Mouse (Mus musculus) heart, embryonic 14.5 days (tissue): ENCODE measurements around the gene Lipa. TPM values are rescaled to one million over a fixed set of nuclear protein-coding genes. Genes with fewer than 3 reads are reported as not detected.

Source experiments
- ATAC-seq: fragments of 200-750 bp; cut with Nextera tagmentation; 2 replicates; pipeline ENCODE4 v1.8.0; 2017; ENCODE audit warnings: low read depth, moderate TSS enrichment; ENCODE audit not compliant: insufficient number of reproducible peaks, insufficient read depth, low FRiP score
- H3K27ac ChIP-seq, 2 experiments: fragments of 200-500 bp in 1 of 2; fragments of 300-500 bp in 1 of 2; sonication (generic) in 1 of 2; replicated peaks in 1 of 2; 2 replicates each; pipeline ENCODE4 v1.5.1; 2012 to 2014; ENCODE audit warnings: low read depth in 2 of 2, low read length in 2 of 2, control low read depth in 1 of 2, mild to moderate bottlenecking in 1 of 2, mixed read lengths in 1 of 2; ENCODE audit not compliant: control insufficient read depth in 1 of 2, insufficient read depth in 1 of 2
- H3K27me3 ChIP-seq: fragments of 300-500 bp; sonication (generic); 2 replicates; pipeline ENCODE4 v1.6.1; 2014; ENCODE audit warnings: mild to moderate bottlenecking, low read length, control low read depth; ENCODE audit not compliant: control insufficient read depth, insufficient read depth
- H3K36me3 ChIP-seq: fragments of 300-500 bp; sonication (generic); 2 replicates; pipeline ENCODE4 v1.6.1; 2014; ENCODE audit warnings: mild to moderate bottlenecking, control low read depth, low read length, mixed read lengths; ENCODE audit not compliant: control insufficient read depth, insufficient read depth
- H3K4me1 ChIP-seq, 2 experiments: fragments of 200-500 bp in 1 of 2; fragments of 300-500 bp in 1 of 2; sonication (generic) in 1 of 2; 2 replicates each; pipeline ENCODE4 v1.6.1; 2012 to 2014; ENCODE audit warnings: low read length in 2 of 2, control low read depth in 1 of 2, mixed read lengths in 1 of 2; ENCODE audit not compliant: control insufficient read depth in 2 of 2, insufficient read depth in 2 of 2
- H3K4me2 ChIP-seq: fragments of 300-500 bp; sonication (generic); 2 replicates; pipeline ENCODE4 v1.6.1; 2014; ENCODE audit warnings: mild to moderate bottlenecking, low read length
- H3K4me3 ChIP-seq, 2 experiments: fragments of 200-500 bp in 1 of 2; fragments of 300-500 bp in 1 of 2; sonication (generic) in 1 of 2; 2 replicates each; pipeline ENCODE4 v1.5.1; 2012 to 2014; ENCODE audit warnings: low read length in 2 of 2, mild to moderate bottlenecking in 2 of 2, control low read depth in 1 of 2, low read depth in 1 of 2, moderate library complexity in 1 of 2; ENCODE audit not compliant: control insufficient read depth in 1 of 2, insufficient read depth in 1 of 2
- H3K9ac ChIP-seq: fragments of 300-500 bp; sonication (generic); 2 replicates; pipeline ENCODE4 v1.6.1; 2014; ENCODE audit warnings: mild to moderate bottlenecking, low read length
- H3K9me3 ChIP-seq: fragments of 300-500 bp; sonication (generic); 2 replicates; pipeline ENCODE4 v1.6.1; 2016; ENCODE audit warnings: low read length, control low read depth; ENCODE audit not compliant: control insufficient read depth
- WGBS: fragments of 180-500 bp; shearing (Covaris S2); extraction: QIAGEN DNeasy Blood & Tissue Kit; methylation state at CpG from one replicate; pipeline ENCODE4 v1.1.7; 2014; 5-methylcytosine and 5-hydroxymethylcytosine counted together
- polyA plus RNA-seq: library from polyadenylated mRNA; unstranded; fragments of >200 nt; fragmentation: Nextera tagmentation; extraction: Ambion mirVana; gene quantifications from 2 replicates; pipeline ENCODE4 v1.2.1, GENCODE M21; 2014

Lipa gene
- polyA plus RNA-seq, 1 experiment from 2014 or later = 37.9 TPM

GRCm38 (mm10) chr19:34556621-34557020 lies 29.3 kb upstream of the Lipa start:
- no peak overlapping the region for H3K4me2 ChIP-seq
- 62% methylated on average over 3 of the region's 3 CpGs for WGBS
- no peaks in the 10 kb centered on the region for H3K36me3 ChIP-seq
- H3K4me3 ChIP-seq = no peak overlapping the region
- H3K9me3 ChIP-seq = 0 out of 2 replicates have a peak, but pooled peaks cover 3% of the 10 kb centered on the region
- H3K9ac ChIP-seq = no peak overlapping the region
- ATAC-seq = no peak
- H3K27ac ChIP-seq = peak overlapping the region; percentile 6 to 46; a peak in 2 of 4 replicates
- H3K27me3 ChIP-seq = no peaks in the 10 kb centered on the region
- peaks cover 4 to 19% of the 10 kb centered on the region in 2 experiments; a peak in 3 of 4 replicates for H3K4me1 ChIP-seq

GRCm38 (mm10) chr19:34554061-34554460 lies 26.8 kb upstream of the Lipa start:
- H3K27ac ChIP-seq = no peak overlapping the region; a peak in 1 of 4 replicates
- H3K36me3 ChIP-seq = no peaks in the 10 kb centered on the region
- H3K9me3 ChIP-seq = 0 out of 2 replicates have a peak, but pooled peaks cover 3% of the 10 kb centered on the region
- H3K4me2 ChIP-seq = no peak overlapping the region
- H3K4me3 ChIP-seq = no peak overlapping the region
- peaks cover 4 to 24% of the 10 kb centered on the region in 2 experiments; a peak in 3 of 4 replicates for H3K4me1 ChIP-seq
- no peaks in the 10 kb centered on the region for H3K27me3 ChIP-seq
- no peak for ATAC-seq
- no peak overlapping the region for H3K9ac ChIP-seq

- Histone ChIP-seq H3K9me3 (0 out of 2 replicates have a peak, but pooled peaks cover 3% of the 10 kb centered on the region), H3K4me2 (peak overlapping the region; percentile 78), H3K27ac (peak overlapping the region; percentile 71 to 90), H3K4me1 (peaks cover 4 to 24% of the 10 kb centered on the region in 2 experiments; a peak in 3 of 4 replicates), H3K36me3 (no peaks in the 10 kb centered on the region), H3K9ac (0 out of 2 replicates have a peak overlapping the region, but pooled peaks have one; percentile 6), H3K4me3 (peak overlapping the region in 1 of 2 experiments; percentile 0; a peak in 1 of 4 replicates), H3K27me3 (no peaks in the 10 kb centered on the region)
- ATAC-seq = no peak
- 56% methylated on average over 3 of the region's 3 CpGs for WGBS
Measured at GRCm38 (mm10) chr19:34553522-34553921, 26.2 kb upstream of the Lipa start.

- Histone ChIP-seq H3K4me3 (peak overlapping the region in 1 of 2 experiments; percentile 0; a peak in 3 of 4 replicates), H3K27me3 (no peaks in the 10 kb centered on the region), H3K27ac (peak overlapping the region; percentile 71 to 90), H3K4me2 (peak overlapping the region; percentile 78), H3K36me3 (no peaks in the 10 kb centered on the region), H3K9me3 (0 out of 2 replicates have a peak, but pooled peaks cover 3% of the 10 kb centered on the region), H3K9ac (0 out of 2 replicates have a peak overlapping the region, but pooled peaks have one; percentile 6), H3K4me1 (peaks cover 4 to 24% of the 10 kb centered on the region in 2 experiments; a peak in 3 of 4 replicates)
- no peak for ATAC-seq
- WGBS = 27% methylated on average over 6 of the region's 6 CpGs
Measured at GRCm38 (mm10) chr19:34553021-34553420, 25.7 kb upstream of the Lipa start.

GRCm38 (mm10) chr19:34551981-34552380 lies 24.7 kb upstream of the Lipa start:
- peaks cover 4 to 24% of the 10 kb centered on the region in 2 experiments; a peak in 3 of 4 replicates for H3K4me1 ChIP-seq
- H3K9ac ChIP-seq = peak overlapping the region; percentile 59
- 0 out of 2 replicates have a peak, but pooled peaks cover 3% of the 10 kb centered on the region for H3K9me3 ChIP-seq
- H3K36me3 ChIP-seq = no peaks in the 10 kb centered on the region
- peak overlapping the region; percentile 83 to 90 for H3K27ac ChIP-seq
- peak overlapping the region; percentile 78 for H3K4me2 ChIP-seq
- 27% methylated on average over 5 of the region's 5 CpGs for WGBS
- no peak for ATAC-seq
- H3K27me3 ChIP-seq = no peaks in the 10 kb centered on the region
- peak overlapping the region; percentile 0; a peak in 3 of 4 replicates for H3K4me3 ChIP-seq

- peaks cover 4 to 24% of the 10 kb centered on the region in 2 experiments; a peak in 3 of 4 replicates for H3K4me1 ChIP-seq
- 0 out of 2 replicates have a peak, but pooled peaks cover 3% of the 10 kb centered on the region for H3K9me3 ChIP-seq
- peak within 1 kb of the TSS; percentile 57 to 77 for H3K4me3 ChIP-seq
- peak within 1 kb of the TSS; percentile 78 for H3K4me2 ChIP-seq
- no peaks in the 10 kb centered on the region for H3K36me3 ChIP-seq
- H3K27ac ChIP-seq = peak within 1 kb of the TSS; percentile 83 to 90
- peak within 1 kb of the TSS; percentile 59 for H3K9ac ChIP-seq
- 1% methylated on average over 22 of the region's 22 CpGs for whole genome bisulfite sequencing
- ATAC-seq = peak; percentile 82
- H3K27me3 ChIP-seq = no peaks in the 10 kb centered on the region
Measured at GRCm38 (mm10) chr19:34550534-34551223, 23.4 kb upstream of the Lipa start, which contains the start of gene Ifit2. Gene Ifit2, plus strand, starts transcription at chr19:34550694.

- 25% methylated on average over 4 of the region's 4 CpGs for WGBS
- peak overlapping the region in 1 of 2 experiments; percentile 57; a peak in 2 of 4 replicates for H3K4me3 ChIP-seq
Measured at GRCm38 (mm10) chr19:34550205-34550533, 22.9 kb upstream of the Lipa start.

More at GRCm38 (mm10) chr19:34550205-34550533, 22.9 kb upstream of the Lipa start:
- Histone ChIP-seq H3K9ac (peak overlapping the region; percentile 56), H3K4me1 (peaks cover 4 to 24% of the 10 kb centered on the region in 2 experiments; a peak in 3 of 4 replicates), H3K27me3 (no peaks in the 10 kb centered on the region), H3K36me3 (no peaks in the 10 kb centered on the region), H3K9me3 (0 out of 2 replicates have a peak, but pooled peaks cover 3% of the 10 kb centered on the region), H3K27ac (peak overlapping the region in 1 of 2 experiments; percentile 67; a peak in 1 of 4 replicates), H3K4me2 (peak overlapping the region; percentile 78)
- no peak for ATAC-seq
